Mouse (Mus musculus): ENCODE data around the gene Gm17509.

Gene Gm17509

GRCm38 (mm10) chr13:117220501-117221321, at the start of gene Gm17509:
TSS of gene Gm17509 (minus strand) at chr13:117221075.
- DNase-seq (ENCODE audit: low spot score) = peak; percentile 57

GRCm38 (mm10) chr13:117267963-117268362, 47.1 kb upstream of the Gm17509 start:
- no peak for DNase-seq (ENCODE audit: low spot score)

- DNase-seq (ENCODE audit: low spot score) = no peak
Measured at GRCm38 (mm10) chr13:117266156-117266555, 45.3 kb upstream of the Gm17509 start.

- no peak for DNase-seq (ENCODE audit: low spot score)
Measured at GRCm38 (mm10) chr13:117260704-117261103, 39.8 kb upstream of the Gm17509 start.

- no peak for DNase-seq (ENCODE audit: low spot score)
Measured at GRCm38 (mm10) chr13:117242621-117243020, 21.7 kb upstream of the Gm17509 start.

- no peak for DNase-seq (ENCODE audit: low spot score)
Measured at GRCm38 (mm10) chr13:117242063-117242462, 21.2 kb upstream of the Gm17509 start.

- DNase-seq (ENCODE audit: low spot score) = no peak
Measured at GRCm38 (mm10) chr13:117237111-117237510, 16.2 kb upstream of the Gm17509 start.

GRCm38 (mm10) chr13:117235530-117236212, 14.8 kb upstream of the Gm17509 start:
- no peak for DNase-seq (ENCODE audit: low spot score)

GRCm38 (mm10) chr13:117234486-117234885, 13.6 kb upstream of the Gm17509 start:
- DNase-seq (ENCODE audit: low spot score) = no peak

- no peak for DNase-seq (ENCODE audit: low spot score)
Measured at GRCm38 (mm10) chr13:117233808-117234207, 12.9 kb upstream of the Gm17509 start.

- DNase-seq (ENCODE audit: low spot score) = no peak
Measured at GRCm38 (mm10) chr13:117230371-117231110, 9.7 kb upstream of the Gm17509 start.

GRCm38 (mm10) chr13:117225561-117225960, 4.7 kb upstream of the Gm17509 start:
- no peak for DNase-seq (ENCODE audit: low spot score)

GRCm38 (mm10) chr13:117224901-117225300, 4.0 kb upstream of the Gm17509 start:
- DNase-seq (ENCODE audit: low spot score) = no peak

- DNase-seq (ENCODE audit: low spot score) = no peak
Measured at GRCm38 (mm10) chr13:117223125-117223524, 2.2 kb upstream of the Gm17509 start.

GRCm38 (mm10) chr13:117219871-117220500, 889 bp downstream of the Gm17509 start:
- no peak for DNase-seq (ENCODE audit: low spot score)

GRCm38 (mm10) chr13:117218092-117218491, 2.8 kb downstream of the Gm17509 start:
- DNase-seq (ENCODE audit: low spot score) = no peak

- DNase-seq (ENCODE audit: low spot score) = no peak
Measured at GRCm38 (mm10) chr13:117217621-117218020, 3.3 kb downstream of the Gm17509 start.

- no peak for DNase-seq (ENCODE audit: low spot score)
Measured at GRCm38 (mm10) chr13:117216752-117217363, 4.0 kb downstream of the Gm17509 start.

GRCm38 (mm10) chr13:117216126-117216525, 4.7 kb downstream of the Gm17509 start:
- no peak for DNase-seq (ENCODE audit: low spot score)

- no peak for DNase-seq (ENCODE audit: low spot score)
Measured at GRCm38 (mm10) chr13:117215481-117215880, 5.4 kb downstream of the Gm17509 start.

GRCm38 (mm10) chr13:117211386-117211875, 9.4 kb downstream of the Gm17509 start:
- no peak for DNase-seq (ENCODE audit: low spot score)
